Mouse (Mus musculus) central nervous system, embryonic 18 days (tissue): ENCODE data around the gene Svs4. TPM values are rescaled to one million over a fixed set of nuclear protein-coding genes. Genes with fewer than 3 reads are reported as not detected.

Experiments
- polyA plus RNA-seq: library from polyadenylated mRNA; depleted of rRNA; stranded (reverse); fragments of >200 nt; gene quantifications from 2 replicates; pipeline ENCODE4 v1.2.3, GENCODE M21; 2012; rRNA removed

Gene Svs4
- not detected in 2 replicates for polyA plus RNA-seq

DNA sequence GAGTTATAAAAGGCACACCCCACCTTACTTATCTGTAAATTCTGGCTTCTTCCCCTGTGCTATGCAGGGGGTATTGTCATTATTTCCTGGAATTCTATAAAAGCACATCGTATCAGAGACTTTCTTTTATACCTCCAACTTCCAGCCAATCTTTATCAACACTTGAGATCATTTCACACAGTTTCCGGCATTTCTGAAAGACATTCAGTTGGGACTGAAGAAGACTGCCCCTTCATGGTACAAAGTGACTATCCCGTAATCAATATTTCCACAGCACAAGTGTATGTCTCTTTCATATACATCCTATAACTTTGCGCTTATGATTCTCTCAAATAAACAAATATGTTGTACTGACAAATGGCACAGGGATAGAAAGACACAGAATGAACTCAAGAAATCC lies at the start of gene Svs4:
Svs4 (minus strand) TSS at position 101 of the 400 bp plus-strand sequence.

DNA sequence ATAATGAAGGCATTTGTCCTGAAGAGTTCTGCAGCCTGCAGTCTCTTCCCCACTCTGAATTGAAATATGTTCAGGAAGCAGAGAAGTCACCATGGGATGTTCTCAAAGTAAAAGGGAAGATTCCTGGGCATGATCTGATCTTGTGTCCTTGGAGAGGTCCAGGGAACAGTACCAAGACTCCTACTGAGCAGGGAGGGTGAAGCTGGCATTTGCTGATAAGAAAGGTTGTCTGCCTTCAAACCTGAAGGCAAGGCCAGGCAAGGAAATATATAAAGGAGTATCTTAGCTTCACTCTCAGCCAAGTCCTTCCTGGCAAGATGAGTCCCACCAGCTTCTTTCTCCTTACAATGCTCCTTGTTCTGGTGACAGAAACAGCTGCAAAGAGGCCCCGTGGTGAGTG lies 38.2 kb upstream of the Svs4 start, which contains the start of gene Svs6:
Svs6 (plus strand) TSS at position 301 of the 400 bp plus-strand sequence.

DNA sequence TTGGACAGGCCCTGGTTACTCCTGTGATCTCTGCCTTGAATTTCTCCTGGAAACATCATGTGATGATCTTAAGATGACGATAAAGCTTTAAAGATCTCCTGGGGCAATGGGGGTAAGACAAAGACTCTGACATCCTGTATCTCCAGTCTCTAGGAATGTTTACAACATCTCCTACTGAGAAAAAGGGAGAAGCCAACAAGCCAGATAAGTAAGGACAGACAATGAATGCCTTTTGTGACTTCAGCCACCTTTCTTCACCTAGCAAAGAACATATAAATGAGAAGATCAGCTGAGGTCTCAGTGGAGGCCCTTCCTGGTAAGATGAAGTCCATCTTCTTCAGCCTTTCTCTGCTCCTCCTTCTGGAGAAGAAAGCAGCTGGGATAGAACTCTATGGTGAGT lies 10.7 kb upstream of the Svs4 start, which contains the start of gene Svs3a:
Svs3a (plus strand) TSS at position 301 of the 400 bp plus-strand sequence.

DNA sequence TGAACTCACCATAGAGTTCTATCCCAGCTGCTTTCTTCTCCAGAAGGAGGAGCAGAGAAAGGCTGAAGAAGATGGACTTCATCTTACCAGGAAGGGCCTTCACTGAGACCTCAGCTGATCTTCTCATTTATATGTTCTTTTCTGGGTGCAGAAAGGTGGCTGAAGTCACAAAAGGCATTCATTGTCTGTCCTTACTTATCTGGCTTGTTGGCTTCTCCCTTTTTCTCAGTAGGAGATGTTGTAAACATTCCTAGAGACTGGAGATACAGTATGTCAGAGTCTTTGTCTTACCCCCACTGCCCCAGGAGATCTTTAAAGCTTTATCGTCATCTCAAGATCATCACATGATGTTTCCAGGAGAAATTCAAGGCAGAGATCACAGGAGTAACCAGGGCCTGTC lies 21.7 kb downstream of the Svs4 start, which contains the start of gene Svs3b:
Svs3b (minus strand) TSS at position 101 of the 400 bp plus-strand sequence.

DNA sequence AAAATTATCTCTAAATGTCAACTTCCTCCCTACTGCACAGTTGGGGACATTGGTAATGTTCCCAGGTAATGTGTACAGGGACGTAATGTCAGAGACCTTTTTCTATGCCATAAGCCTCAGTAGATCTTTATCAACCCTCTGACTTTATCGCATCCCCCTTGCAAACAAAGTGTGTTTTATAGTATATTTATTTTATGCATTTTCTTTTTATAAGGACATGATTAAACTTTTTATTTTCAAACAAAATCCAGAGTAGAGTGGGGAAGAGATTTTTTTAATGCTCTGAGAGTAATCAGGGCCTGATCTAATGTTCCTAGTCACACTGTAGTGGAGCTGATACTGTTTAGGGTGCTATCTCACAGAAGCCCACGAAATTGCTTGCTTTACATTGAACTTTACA lies 39.9 kb downstream of the Svs4 start, which contains the start of gene Svs2:
Svs2 (minus strand) TSS at position 101 of the 400 bp plus-strand sequence.

Other genes with a start within 250 kb of the Svs4 start
- gene Stk4, start 208.1 kb downstream of the Svs4 start, polyA plus RNA-seq = 20.1 and 20.6 TPM in 2 replicates
- gene Tomm34, start 207.3 kb downstream of the Svs4 start, polyA plus RNA-seq = 33.9 and 38.4 TPM in 2 replicates
- 3.9 and 4.0 TPM in 2 replicates for gene Kcns1, start 107.3 kb downstream of the Svs4 start, polyA plus RNA-seq
- gene Wfdc5, start 95.7 kb downstream of the Svs4 start, polyA plus RNA-seq = not detected in 2 replicates
- not detected in 2 replicates for gene Wfdc12, start 87.9 kb downstream of the Svs4 start, polyA plus RNA-seq
- not detected in 2 replicates for gene Wfdc15a, start 78.3 kb downstream of the Svs4 start, polyA plus RNA-seq
- not detected in 2 replicates for gene Wfdc15b, start 56.8 kb downstream of the Svs4 start, polyA plus RNA-seq
- gene Svs2, start 40.0 kb downstream of the Svs4 start, polyA plus RNA-seq = not detected in 2 replicates
- not detected in 2 replicates for gene Svs3b, start 21.8 kb downstream of the Svs4 start, polyA plus RNA-seq
- not detected in 2 replicates for gene Svs3a, start 10.8 kb upstream of the Svs4 start, polyA plus RNA-seq
- gene Svs6, start 38.3 kb upstream of the Svs4 start, polyA plus RNA-seq = not detected in 2 replicates
- gene Svs5, start 54.3 kb upstream of the Svs4 start, polyA plus RNA-seq = not detected in 2 replicates
- 0.16 and 0.70 TPM in 2 replicates for gene Slpi, start 110.6 kb upstream of the Svs4 start, polyA plus RNA-seq
- 0.23 and 0.35 TPM in 2 replicates for gene Rbpjl, start 124.7 kb upstream of the Svs4 start, polyA plus RNA-seq
- 7.2 and 8.0 TPM in 2 replicates for gene Matn4, start 126.7 kb upstream of the Svs4 start, polyA plus RNA-seq
- 4.0 and 5.1 TPM in 2 replicates for gene Sdc4, start 165.4 kb upstream of the Svs4 start, polyA plus RNA-seq
- gene Sys1, start 178.5 kb upstream of the Svs4 start, polyA plus RNA-seq = 64.2 TPM in 2 replicates
- gene Gm20458, start 182.5 kb upstream of the Svs4 start, polyA plus RNA-seq = 9.1 and 11.2 TPM in 2 replicates
- gene Trp53tg5, start 195.3 kb upstream of the Svs4 start, polyA plus RNA-seq = not detected in 2 replicates
- 21.0 and 24.6 TPM in 2 replicates for gene Dbndd2, start 207.6 kb upstream of the Svs4 start, polyA plus RNA-seq
- 81.4 and 104 TPM in 2 replicates for gene Pigt, start 219.1 kb upstream of the Svs4 start, polyA plus RNA-seq